ENCODE assay signal across 8 mouse cellular contexts in genomic region chr19:3853121-3853520, GRCm38 (mm10). TPM values are rescaled to one million over a fixed set of nuclear protein-coding genes. Genes with fewer than 3 reads are reported as not detected.
A peak's percentile ranks its signal among the peaks of the same experiment; 100 is the strongest.
DNase-seq lines count a peak whose midpoint lies in the region; ATAC-seq and TF ChIP-seq lines count a peak whose summit lies in the region.

No protein-coding gene starts in this region.

- DNase-seq in gastrocnemius, adult 2 months: no peak
- no peak for DNase-seq in gastrocnemius, adult 18-20 months (ENCODE audit: low spot score)
- peak; percentile 16 for DNase-seq in urinary bladder, adult 2 months (ENCODE audit: low spot score)
- no peak for DNase-seq in urinary bladder, postnatal 4 days (ENCODE audit: low spot score in 2 of 2)
- DNase-seq in Muller cell, postnatal 12 days (ENCODE audit: inconsistent ontology term): no peak
- no peak for DNase-seq in right cerebral cortex, postnatal 25 days
- DNase-seq in adrenal gland, adult 8-10 months: no peak

- H3K9ac ChIP-seq in liver, embryonic 12.5 days: no peak overlapping the region

- H3K9me3 ChIP-seq in liver, embryonic 12.5 days (replicated peaks): no peaks in the 10 kb centered on the region

- H3K4me1 ChIP-seq in liver, embryonic 12.5 days: peaks cover 58% of the 10 kb centered on the region

- intact Hi-C loops in gastrocnemius, adult 2 months (cut with DNase I): loop anchor here (5.0 kb wide), 1 partner anchor 59 kb away; the partner anchor contains the start of gene Ndufs8

- 75% methylated on average over 10 of the region's 10 CpGs for WGBS in liver, embryonic 12.5 days (ENCODE audit: insufficient replicate concordance)

- H3K4me2 ChIP-seq in liver, embryonic 12.5 days: peak overlapping the region; percentile 93

- H3K36me3 ChIP-seq in liver, embryonic 12.5 days: no peaks in the 10 kb centered on the region

- H3K27ac ChIP-seq in gastrocnemius, adult 2 months: no peak overlapping the region
- no peak overlapping the region for H3K27ac ChIP-seq in liver, embryonic 12.5 days

- peak overlapping the region; percentile 93; the same call in 1 of the 2 replicates for H3K4me3 ChIP-seq in gastrocnemius, adult 2 months
- peak overlapping the region; percentile 73 for H3K4me3 ChIP-seq in liver, embryonic 12.5 days

- no peak for TF ChIP-seq CTCF in gastrocnemius, adult 2 months (IDR thresholded peaks at IDR 0.05)

- H3K27me3 ChIP-seq in liver, embryonic 12.5 days (replicated peaks): no peaks in the 10 kb centered on the region

- no peak for ATAC-seq in liver, embryonic 12.5 days

RNA-seq across cellular contexts. Expression of gene Chka, which starts 1.5 kb away (rescaled TPM):
- 1 to 10 TPM; 1.8 to 5.4 TPM for total RNA-seq in gastrocnemius, adult 2 months (2021)
- 1 to 10 TPM; 1.4 to 3.0 TPM for total RNA-seq in gastrocnemius, adult 18-20 months (2021)
- polyA plus RNA-seq in urinary bladder, adult 2 months (2012; rRNA removed): 49.2 and 63.0 TPM in 2 replicates
- 25.5 and 26.7 TPM in 2 replicates for polyA plus RNA-seq in liver, embryonic 12.5 days (2016; fragmentation: Nextera tagmentation; extraction: Ambion mirVana)
- total RNA-seq in adrenal gland, adult 8-10 months (2022): 100 to 1,000 TPM in 1 of 4 experiments, 10 to 100 TPM in 3; 69.8 to 329 (median 93.5) TPM

RNA-seq across cellular contexts. Expression of gene Tcirg1, which starts 53.8 kb away (rescaled TPM):
- total RNA-seq in gastrocnemius, adult 2 months (2021): 1 to 10 TPM; 5.1 to 5.8 TPM
- 1 to 10 TPM; 2.5 to 4.0 TPM for total RNA-seq in gastrocnemius, adult 18-20 months (2021)
- 88.3 and 112 TPM in 2 replicates for polyA plus RNA-seq in urinary bladder, adult 2 months (2012; rRNA removed)
- polyA plus RNA-seq in liver, embryonic 12.5 days (2016; fragmentation: Nextera tagmentation; extraction: Ambion mirVana): 24.7 and 26.1 TPM in 2 replicates
- 100 to 1,000 TPM in 2 of 4 experiments, 10 to 100 TPM in 2; 55.6 to 133 (median 95.0) TPM for total RNA-seq in adrenal gland, adult 8-10 months (2022)

RNA-seq across cellular contexts. Expression of gene Ndufs8, which starts 59.5 kb away (rescaled TPM):
- 100 to 1,000 TPM; 211 to 334 TPM for total RNA-seq in gastrocnemius, adult 2 months (2021)
- total RNA-seq in gastrocnemius, adult 18-20 months (2021): 100 to 1,000 TPM; 257 to 270 TPM
- 223 and 242 TPM in 2 replicates for polyA plus RNA-seq in urinary bladder, adult 2 months (2012; rRNA removed)
- polyA plus RNA-seq in liver, embryonic 12.5 days (2016; fragmentation: Nextera tagmentation; extraction: Ambion mirVana): 197 and 218 TPM in 2 replicates
- total RNA-seq in adrenal gland, adult 8-10 months (2022): 100 to 1,000 TPM; 241 to 358 (median 291) TPM

Comparison
In these comparisons a context has a peak if more than half of its experiments do, and no peak if none do; other contexts are left out.
1. RNA of gene Chka, which starts 1.5 kb away (total RNA-seq): 69.8 to 329 TPM in adrenal gland, adult 8-10 months; 1.8 to 5.4 TPM in gastrocnemius, adult 2 months and 1.4 to 3.0 TPM in gastrocnemius, adult 18-20 months; every median in the first group is over 10 times any median in the second.
2. RNA of gene Tcirg1, which starts 53.8 kb away (total RNA-seq): 55.6 to 133 TPM in adrenal gland, adult 8-10 months; 5.1 to 5.8 TPM in gastrocnemius, adult 2 months and 2.5 to 4.0 TPM in gastrocnemius, adult 18-20 months; every median in the first group is over 4 times any median in the second.